7 mouse cellular contexts compared by ENCODE assay signal in genomic region chr11:11808035-11808819, GRCm38 (mm10). TPM values are rescaled to one million over a fixed set of nuclear protein-coding genes. Genes with fewer than 3 reads are reported as not detected.
DNase-seq lines count a peak whose midpoint lies in the region; ATAC-seq and TF ChIP-seq lines count a peak whose summit lies in the region.

No protein-coding gene starts in this region.

- H3K9ac ChIP-seq in limb, embryonic 14.5 days (ENCODE audit: low read depth, low read length, severe bottlenecking), result peak overlapping the region; percentile 76

- H3K36me3 ChIP-seq in testis, adult 2 months (ENCODE audit: control insufficient read depth, insufficient read depth, low read length), result no peaks in the 10 kb centered on the region
- H3K36me3 ChIP-seq in limb, embryonic 14.5 days (ENCODE audit: control insufficient read depth, insufficient read depth, low read length), result peaks cover 10% of the 10 kb centered on the region

- H3K9me3 ChIP-seq in limb, embryonic 14.5 days (ENCODE audit: control insufficient read depth, low read length), result no peaks in the 10 kb centered on the region

- ATAC-seq in erythroid progenitor cell, adult 5-6 weeks (replicated peaks; ENCODE audit: low FRiP score, poor library complexity, severe bottlenecking), result peak; percentile 65
- ATAC-seq in limb, embryonic 14.5 days (ENCODE audit: low FRiP score, low read depth), result peak; percentile 61
- no peak for ATAC-seq in granulocyte monocyte progenitor cell, adult 5-6 weeks (replicated peaks; ENCODE audit: poor library complexity, severe bottlenecking)

- peak overlapping the region; percentile 95 for H3K27ac ChIP-seq in testis, adult 2 months (ENCODE audit: control insufficient read depth, insufficient read depth, low read depth, low read length)
- peak overlapping the region; percentile 99 for H3K27ac ChIP-seq in limb, embryonic 14.5 days (replicated peaks; ENCODE audit: low read depth, low read length)

- TF ChIP-seq CTCF in testis, adult 2 months (IDR thresholded peaks at IDR 0.05; ENCODE audit: control insufficient read depth, insufficient read depth, insufficient replicate concordance, low read depth, low read length), result no peak; the same call in 1 of the 2 replicates

- WGBS in limb, embryonic 14.5 days, result 11% methylated on average over 24 of the region's 25 CpGs

- no peak for DNase-seq in testis, postnatal 14 days (ENCODE audit: low spot score)
- no peak for DNase-seq in limb, embryonic 14.5 days (ENCODE audit: low spot score)
- no peak for DNase-seq in right cerebral cortex, postnatal 10 days (ENCODE audit: low spot score in 2 of 2)
- DNase-seq in c-Kit-positive CD71-positive TER-119-positive erythroid progenitor cells, embryonic 14.5 days (ENCODE audit: low spot score), result no peak

- peaks cover 2% of the 10 kb centered on the region for H3K4me1 ChIP-seq in testis, adult 2 months (ENCODE audit: control insufficient read depth, insufficient read depth, low read length)
- peaks cover 14% of the 10 kb centered on the region for H3K4me1 ChIP-seq in limb, embryonic 14.5 days (ENCODE audit: control insufficient read depth, insufficient read depth, low read length)

- peak overlapping the region; percentile 74 for H3K4me2 ChIP-seq in limb, embryonic 14.5 days (replicated peaks; ENCODE audit: low read depth, low read length, severe bottlenecking)

- peak overlapping the region; percentile 90 for H3K4me3 ChIP-seq in testis, adult 2 months (ENCODE audit: control insufficient read depth, low read depth, low read length)
- peak overlapping the region; percentile 63 for H3K4me3 ChIP-seq in limb, embryonic 14.5 days (replicated peaks; ENCODE audit: low read length)

- no peak for TF ChIP-seq POLR2A in testis, adult 2 months (IDR thresholded peaks at IDR 0.05; ENCODE audit: control insufficient read depth, low read depth, low read length)
- TF ChIP-seq POLR2A in limb, embryonic 14.5 days (IDR thresholded peaks at IDR 0.05; ENCODE audit: borderline replicate concordance, extremely low read depth, insufficient read depth, insufficient read length), result no peak

- H3K27me3 ChIP-seq in testis, adult 2 months (ENCODE audit: control insufficient read depth, insufficient read depth, low read length), result no peaks in the 10 kb centered on the region
- H3K27me3 ChIP-seq in limb, embryonic 14.5 days (ENCODE audit: control insufficient read depth, insufficient read depth, low read length), result no peaks in the 10 kb centered on the region

RNA-seq across cellular contexts. Expression of gene Fignl1, which starts 0.5 kb away (rescaled TPM):
- 15.0 and 21.1 TPM in 2 replicates for polyA plus RNA-seq in testis, adult 2 months (2012; rRNA removed)
- 119 and 122 TPM in 2 replicates for total RNA-seq in erythroid progenitor cell, adult 5-6 weeks (2015; ENCODE audit: low replicate concordance)
- total RNA-seq in erythroid progenitor cell, adult 5-6 weeks (2017; ENCODE audit: low replicate concordance), result 145 and 148 TPM in 2 replicates
- 20.0 and 21.2 TPM in 2 replicates for polyA plus RNA-seq in limb, embryonic 14.5 days (2012; rRNA removed)
- polyA plus RNA-seq in limb, embryonic 14.5 days (2014; fragmentation: Nextera tagmentation; extraction: Ambion mirVana), result 43.2 and 46.5 TPM in 2 replicates
- total RNA-seq in granulocyte monocyte progenitor cell, adult 5-6 weeks (2014; fragmentation: Nextera tagmentation), result 43.8 and 51.2 TPM in 2 replicates
- 93.0 and 100 TPM in 2 replicates for total RNA-seq in granulocyte monocyte progenitor cell, adult 5-6 weeks (2017)
